In genomic region chrX:12158821-12159533, GRCm38 (mm10) we compare ENCODE assay signal across 7 mouse cellular contexts. TPM values are rescaled to one million over a fixed set of nuclear protein-coding genes. Genes with fewer than 3 reads are reported as not detected.
DNase-seq lines count a peak whose midpoint lies in the region; ATAC-seq lines count a peak whose summit lies in the region.

No protein-coding gene starts in this region.

- H3K27me3 ChIP-seq in forebrain, embryonic 12.5 days = peaks cover 67% of the 10 kb centered on the region
- peaks cover 64% of the 10 kb centered on the region for H3K27me3 ChIP-seq in hindbrain, embryonic 14.5 days (ENCODE audit: control insufficient read depth, insufficient read depth, low read length)
- H3K27me3 ChIP-seq in liver, embryonic 11.5 days (replicated peaks; ENCODE audit: control insufficient read depth, insufficient read depth, low read length) = peaks cover 69% of the 10 kb centered on the region

- peak overlapping the region; percentile 48; the same call in 1 of the 2 replicates for H3K27ac ChIP-seq in forebrain, embryonic 12.5 days
- 0 out of 2 replicates have a peak overlapping the region, but pooled peaks have one; percentile 23 for H3K27ac ChIP-seq in hindbrain, embryonic 14.5 days
- H3K27ac ChIP-seq in liver, embryonic 11.5 days (ENCODE audit: low read depth, low read length) = peak overlapping the region; percentile 73

- H3K4me2 ChIP-seq in forebrain, embryonic 12.5 days = peak overlapping the region; percentile 62
- peak overlapping the region; percentile 62 for H3K4me2 ChIP-seq in hindbrain, embryonic 14.5 days (replicated peaks)
- peak overlapping the region; percentile 69 for H3K4me2 ChIP-seq in liver, embryonic 11.5 days

- DNase-seq in testis, postnatal 10 days (ENCODE audit: low spot score) = peak; percentile 41
- no peak for DNase-seq in testis, postnatal 14 days (ENCODE audit: low spot score)
- peak; percentile 23 for DNase-seq in hindbrain, embryonic 14.5 days (ENCODE audit: low spot score)
- DNase-seq in liver, embryonic 11.5 days (ENCODE audit: low spot score) = no peak
- no peak for DNase-seq in urinary bladder, adult 2 months (ENCODE audit: low spot score)

- ATAC-seq in forebrain, embryonic 12.5 days (ENCODE audit: low FRiP score) = peak; percentile 19; the same call in 1 of the 2 replicates
- ATAC-seq in hindbrain, embryonic 14.5 days (ENCODE audit: low FRiP score) = peak; percentile 22
- ATAC-seq in liver, embryonic 11.5 days (replicated peaks; ENCODE audit: low FRiP score) = peak; percentile 21; the same call in 1 of the 2 replicates
- ATAC-seq in monocyte, adult 5-6 weeks (replicated peaks; ENCODE audit: insufficient number of reproducible peaks, low FRiP score, low TSS enrichment, poor library complexity, severe bottlenecking) = peak; percentile 40

- H3K4me1 ChIP-seq in forebrain, embryonic 12.5 days = peaks cover 40% of the 10 kb centered on the region
- peaks cover 5% of the 10 kb centered on the region; the same call in 1 of the 2 replicates for H3K4me1 ChIP-seq in hindbrain, embryonic 14.5 days (replicated peaks; ENCODE audit: control insufficient read depth, insufficient read depth, low read length)
- H3K4me1 ChIP-seq in liver, embryonic 11.5 days (replicated peaks; ENCODE audit: control insufficient read depth, insufficient read depth, low read length) = peaks cover 11% of the 10 kb centered on the region

- 9% methylated on average over 30 of the region's 31 CpGs for WGBS in forebrain, embryonic 12.5 days
- WGBS in hindbrain, embryonic 14.5 days = 6% methylated on average over 27 of the region's 31 CpGs
- WGBS in liver, embryonic 11.5 days = 5% methylated on average over 31 of the region's 31 CpGs

- no peaks in the 10 kb centered on the region for H3K36me3 ChIP-seq in forebrain, embryonic 12.5 days (replicated peaks)
- no peaks in the 10 kb centered on the region for H3K36me3 ChIP-seq in hindbrain, embryonic 14.5 days (replicated peaks; ENCODE audit: control insufficient read depth, insufficient read depth)
- H3K36me3 ChIP-seq in liver, embryonic 11.5 days (ENCODE audit: control insufficient read depth, insufficient read depth, low read length) = no peaks in the 10 kb centered on the region

- peak overlapping the region; percentile 57 for H3K9ac ChIP-seq in forebrain, embryonic 12.5 days
- H3K9ac ChIP-seq in hindbrain, embryonic 14.5 days = peak overlapping the region; percentile 68; the same call in 1 of the 2 replicates
- peak overlapping the region; percentile 63; the same call in 1 of the 2 replicates for H3K9ac ChIP-seq in liver, embryonic 11.5 days (ENCODE audit: low read depth, low read length)

- H3K9me3 ChIP-seq in forebrain, embryonic 12.5 days = no peaks in the 10 kb centered on the region
- H3K9me3 ChIP-seq in hindbrain, embryonic 14.5 days (ENCODE audit: control insufficient read depth, low read length) = no peaks in the 10 kb centered on the region
- no peaks in the 10 kb centered on the region for H3K9me3 ChIP-seq in liver, embryonic 11.5 days (ENCODE audit: control insufficient read depth, low read length)

- peak overlapping the region; percentile 45 for H3K4me3 ChIP-seq in forebrain, embryonic 12.5 days (replicated peaks)
- peak overlapping the region; percentile 43 for H3K4me3 ChIP-seq in hindbrain, embryonic 14.5 days (replicated peaks; ENCODE audit: low read length)
- H3K4me3 ChIP-seq in liver, embryonic 11.5 days (ENCODE audit: low read depth, low read length) = peak overlapping the region; percentile 54

RNA-seq across cellular contexts. Expression of gene Bcor, which starts 1.2 kb away (rescaled TPM):
- 23.1 and 23.5 TPM in 2 replicates for polyA plus RNA-seq in forebrain, embryonic 12.5 days (2016; fragmentation: Nextera tagmentation; extraction: Ambion mirVana)
- polyA plus RNA-seq in hindbrain, embryonic 14.5 days (2014; fragmentation: Nextera tagmentation; extraction: Ambion mirVana) = 16.1 and 17.5 TPM in 2 replicates
- 14.5 and 14.8 TPM in 2 replicates for polyA plus RNA-seq in liver, embryonic 11.5 days (2014; fragmentation: Nextera tagmentation; extraction: Ambion mirVana)
- total RNA-seq in monocyte, adult 5-6 weeks (2017) = 26.0 to 43.7 TPM (median 27.1 TPM) in 3 replicates
- 7.5 and 11.9 TPM in 2 replicates for polyA plus RNA-seq in urinary bladder, adult 2 months (2012; rRNA removed)

Comparison
In these comparisons a context has a peak if more than half of its experiments do, and no peak if none do; other contexts are left out.
1. DNase-seq: peak in testis, postnatal 10 days (single experiment) and hindbrain, embryonic 14.5 days (single experiment); none in testis, postnatal 14 days (single experiment), liver, embryonic 11.5 days (single experiment) and urinary bladder, adult 2 months (single experiment).
2. H3K27ac ChIP-seq: peak in every context shown above with its lines; median percentile 73 in liver, embryonic 11.5 days; 48 in forebrain, embryonic 12.5 days; 23 in hindbrain, embryonic 14.5 days.
3. Peak in every context shown above with its lines, with median percentiles within 50 percentile points of each other: ATAC-seq, H3K4me2 ChIP-seq, H3K4me3 ChIP-seq and H3K9ac ChIP-seq.